Mouse (Mus musculus): Measurements from ENCODE around the gene Gm13276.

Gene Gm13276

DNA sequence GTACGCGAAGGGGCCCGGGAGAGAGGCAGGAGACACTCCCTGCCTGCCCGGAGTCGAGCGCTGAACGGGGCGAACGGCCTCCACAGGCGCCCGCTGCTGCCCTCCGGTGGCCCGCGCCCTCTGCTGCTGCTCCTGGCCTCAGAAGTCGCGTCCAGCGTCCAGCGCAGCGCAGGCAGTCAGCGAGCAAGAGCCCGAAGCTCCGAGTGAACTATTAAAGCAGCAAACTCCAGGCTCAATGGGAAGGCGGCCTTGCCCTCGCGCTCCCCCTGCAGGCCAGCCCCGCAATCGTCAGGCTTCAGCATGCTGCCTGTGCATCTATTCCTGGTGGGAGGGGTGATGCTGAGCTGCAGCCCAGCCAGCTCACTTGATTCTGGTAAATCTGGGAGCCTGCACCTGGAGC is at the start of gene Gm13276:
Gene Gm13276 (plus strand): TSS at position 301 of the 400 bp plus-strand sequence.
- WGBS: no CpG with 5 or more reads among the region's 27 CpGs

GRCm38 (mm10) chr4:88738480-88738879 is 47.0 kb upstream of the Gm13276 start:
- WGBS: 6% methylated on average over 2 of the region's 2 CpGs

DNA sequence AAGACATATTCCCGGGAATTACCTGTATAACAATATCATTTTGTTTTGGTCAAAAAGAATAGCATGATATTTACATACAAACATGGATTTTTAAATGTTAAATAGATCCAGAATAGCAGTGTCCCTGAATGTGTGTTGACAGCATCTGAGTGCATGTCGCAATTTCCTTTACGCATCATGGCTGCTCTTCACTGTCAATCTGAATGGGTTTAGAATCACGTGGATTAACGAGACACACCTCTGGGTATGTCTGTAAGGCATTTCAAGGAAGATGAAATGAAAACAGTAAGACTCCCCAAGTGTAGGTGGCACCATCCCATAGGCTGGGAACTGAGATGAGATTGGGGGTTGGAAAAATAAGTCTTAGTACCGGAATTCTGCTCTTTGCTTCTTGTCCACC is 46.5 kb upstream of the Gm13276 start:
- 87% methylated on average over 6 of the region's 6 CpGs for WGBS

GRCm38 (mm10) chr4:88741426-88741825 is 44.1 kb upstream of the Gm13276 start:
- 91% methylated on average over 4 of the region's 4 CpGs for WGBS

GRCm38 (mm10) chr4:88742771-88743371 is 42.6 kb upstream of the Gm13276 start:
- 70% methylated on average over 7 of the region's 7 CpGs for WGBS

- WGBS: 56% methylated on average over 3 of the region's 3 CpGs
Observed at GRCm38 (mm10) chr4:88744207-88744606, 41.3 kb upstream of the Gm13276 start.

GRCm38 (mm10) chr4:88749926-88750325 is 35.6 kb upstream of the Gm13276 start:
- 81% methylated on average over 6 of the region's 6 CpGs for WGBS

- 85% methylated on average over 15 of the region's 15 CpGs for WGBS
Observed at GRCm38 (mm10) chr4:88754818-88755340, 30.6 kb upstream of the Gm13276 start, which contains the start of gene Gm13271. Gene Gm13271 (plus strand): TSS chr4:88754868.

DNA sequence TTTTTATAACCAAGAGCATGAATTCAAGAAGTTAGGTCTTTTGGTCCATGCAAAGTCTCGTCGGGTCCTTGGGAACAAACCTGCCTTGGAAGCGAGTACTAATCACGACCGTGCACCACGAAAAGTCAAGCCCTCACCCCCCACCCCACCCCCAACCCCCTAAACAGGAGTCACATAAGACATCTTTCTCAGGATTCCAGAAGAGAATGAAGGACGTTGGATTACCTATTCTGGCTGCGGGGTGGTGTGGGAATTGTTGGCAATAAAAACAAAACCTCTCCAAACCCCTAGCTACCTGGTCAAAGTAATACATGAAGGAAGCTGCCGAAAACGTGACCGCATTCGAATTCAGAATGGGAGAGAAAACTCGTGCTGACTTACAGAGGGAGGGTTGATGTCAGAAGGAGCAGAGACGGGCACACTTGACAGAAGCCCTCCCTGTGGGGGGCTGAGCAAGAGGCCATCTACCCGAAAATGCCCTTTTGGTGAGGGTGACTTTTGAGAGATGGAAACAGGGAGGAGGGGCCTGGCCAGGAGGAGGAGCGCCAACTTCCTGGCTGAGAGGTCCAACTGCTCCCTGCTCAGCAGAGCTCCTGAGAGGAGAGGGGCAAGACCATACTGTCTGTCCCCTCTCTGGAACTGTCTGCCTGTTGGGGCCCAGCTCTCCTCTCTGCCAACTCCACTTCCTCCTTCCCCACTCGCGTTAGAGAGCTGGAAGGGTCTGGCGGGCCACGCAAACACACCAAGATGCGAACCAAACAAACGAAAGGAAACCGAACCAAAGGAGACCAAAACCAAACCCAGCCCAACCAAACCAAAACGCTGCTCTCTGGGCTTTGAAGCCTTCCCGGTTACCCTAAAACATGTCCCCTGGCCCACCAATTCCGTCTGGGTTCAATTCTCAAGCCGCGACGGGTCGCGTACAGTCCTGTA is 28.7 kb upstream of the Gm13276 start:
- WGBS: 12% methylated on average over 29 of the region's 31 CpGs

- WGBS: under 1% methylated on average over 21 of the region's 21 CpGs
Observed at GRCm38 (mm10) chr4:88757628-88758031, 27.9 kb upstream of the Gm13276 start.

DNA sequence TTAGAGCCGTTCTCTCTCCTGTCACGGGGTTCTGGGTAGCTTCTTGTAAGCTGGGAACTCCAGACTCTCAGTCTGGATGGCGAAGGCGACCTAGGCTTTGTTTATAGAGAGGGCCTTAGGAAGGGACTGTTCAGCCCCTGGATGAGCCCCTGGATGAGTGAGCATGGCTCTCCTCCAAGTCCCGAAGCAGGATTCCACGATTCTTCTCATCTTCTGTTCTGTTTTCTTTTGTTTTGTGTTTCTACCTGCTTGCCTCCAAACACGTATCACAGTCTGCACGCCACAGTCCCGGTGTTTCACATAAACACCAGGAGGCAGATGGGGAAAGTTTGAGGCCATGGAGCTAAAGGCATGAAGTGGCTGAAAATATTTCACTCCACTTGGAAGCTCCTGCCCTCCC is 26.8 kb upstream of the Gm13276 start:
- 90% methylated on average over 9 of the region's 9 CpGs for WGBS

GRCm38 (mm10) chr4:88759610-88760268 is 25.8 kb upstream of the Gm13276 start, which contains the start of gene Gm13283:
Gene Gm13283 (plus strand): TSS chr4:88760119.
- 41% methylated on average over 9 of the region's 14 CpGs for WGBS

GRCm38 (mm10) chr4:88760431-88760830 is 25.1 kb upstream of the Gm13276 start:
- 0% methylated on average over 27 of the region's 28 CpGs for WGBS

DNA sequence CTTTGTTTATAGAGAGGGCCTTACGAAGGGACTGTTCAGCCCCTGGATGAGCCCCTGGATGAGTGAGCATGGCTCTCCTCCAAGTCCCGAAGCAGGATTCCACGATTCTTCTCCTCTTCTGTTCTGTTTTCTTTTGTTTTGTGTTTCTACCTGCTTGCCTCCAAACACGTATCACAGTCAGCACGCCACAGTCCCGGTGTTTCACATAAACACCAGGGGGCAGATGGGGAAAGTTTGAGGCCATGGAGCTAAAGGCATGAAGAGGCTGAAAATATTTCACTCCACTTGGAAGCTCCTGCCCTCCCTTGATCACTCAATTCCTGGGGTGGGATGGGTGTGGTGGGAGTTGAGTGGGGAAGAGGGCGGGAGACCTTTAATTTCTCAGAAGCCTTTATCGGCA is 23.7 kb upstream of the Gm13276 start:
- WGBS: 78% methylated on average over 6 of the region's 8 CpGs

GRCm38 (mm10) chr4:88762341-88762740 is 23.2 kb upstream of the Gm13276 start:
- 73% methylated on average over 9 of the region's 9 CpGs for WGBS

DNA sequence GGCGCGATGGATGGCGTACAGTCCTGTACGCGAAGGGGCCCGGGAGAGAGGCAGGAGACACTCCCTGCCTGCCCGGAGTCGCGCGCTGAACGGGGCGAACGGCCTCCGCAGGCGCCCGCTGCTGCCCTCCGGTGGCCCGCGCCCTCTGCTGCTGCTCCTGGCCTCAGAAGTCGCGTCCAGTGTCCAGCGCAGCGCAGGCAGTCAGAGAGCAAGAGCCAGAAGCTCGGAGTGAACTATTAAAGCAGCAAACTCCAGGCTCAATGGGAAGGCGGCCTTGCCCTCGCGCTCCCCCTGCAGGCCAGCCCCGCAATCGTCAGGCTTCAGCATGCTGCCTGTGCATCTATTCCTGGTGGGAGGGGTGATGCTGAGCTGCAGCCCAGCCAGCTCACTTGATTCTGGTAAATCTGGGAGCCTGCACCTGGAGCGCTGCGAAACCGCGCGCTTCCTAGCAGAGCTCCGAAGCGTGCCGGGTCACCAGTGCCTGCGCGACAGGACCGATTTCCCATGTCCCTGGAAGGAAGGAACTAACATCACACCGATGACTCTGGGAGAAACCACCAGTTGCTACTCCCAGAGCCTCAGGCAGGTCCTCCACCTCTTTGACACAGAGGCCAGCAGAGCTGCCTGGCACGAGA is 22.0 kb upstream of the Gm13276 start:
- WGBS: 4% methylated on average over 32 of the region's 42 CpGs

DNA sequence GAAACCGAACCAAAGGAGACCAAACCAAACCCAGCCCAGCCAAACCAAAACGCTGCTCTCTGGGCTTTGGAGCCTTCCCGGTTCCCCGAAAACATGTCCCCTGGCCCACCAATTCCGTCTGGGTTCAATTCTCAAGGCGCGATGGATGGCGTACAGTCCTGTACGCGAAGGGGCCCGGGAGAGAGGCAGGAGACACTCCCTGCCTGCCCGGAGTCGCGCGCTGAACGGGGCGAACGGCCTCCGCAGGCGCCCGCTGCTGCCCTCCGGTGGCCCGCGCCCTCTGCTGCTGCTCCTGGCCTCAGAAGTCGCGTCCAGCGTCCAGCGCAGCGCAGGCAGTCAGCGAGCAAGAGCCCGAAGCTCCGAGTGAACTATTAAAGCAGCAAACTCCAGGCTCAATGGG is 12.0 kb upstream of the Gm13276 start, which contains the start of gene Gm13290:
Gene Gm13290 (plus strand): TSS at position 301 of the 400 bp plus-strand sequence.
- WGBS: no CpG with 5 or more reads among the region's 32 CpGs

DNA sequence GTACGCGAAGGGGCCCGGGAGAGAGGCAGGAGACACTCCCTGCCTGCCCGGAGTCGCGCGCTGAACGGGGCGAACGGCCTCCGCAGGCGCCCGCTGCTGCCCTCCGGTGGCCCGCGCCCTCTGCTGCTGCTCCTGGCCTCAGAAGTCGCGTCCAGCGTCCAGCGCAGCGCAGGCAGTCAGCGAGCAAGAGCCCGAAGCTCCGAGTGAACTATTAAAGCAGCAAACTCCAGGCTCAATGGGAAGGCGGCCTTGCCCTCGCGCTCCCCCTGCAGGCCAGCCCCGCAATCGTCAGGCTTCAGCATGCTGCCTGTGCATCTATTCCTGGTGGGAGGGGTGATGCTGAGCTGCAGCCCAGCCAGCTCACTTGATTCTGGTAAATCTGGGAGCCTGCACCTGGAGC is 8.9 kb upstream of the Gm13276 start, which contains the start of gene Gm13289:
Gene Gm13289 (plus strand): TSS at position 301 of the 400 bp plus-strand sequence.
- WGBS: no CpG with 5 or more reads among the region's 29 CpGs

DNA sequence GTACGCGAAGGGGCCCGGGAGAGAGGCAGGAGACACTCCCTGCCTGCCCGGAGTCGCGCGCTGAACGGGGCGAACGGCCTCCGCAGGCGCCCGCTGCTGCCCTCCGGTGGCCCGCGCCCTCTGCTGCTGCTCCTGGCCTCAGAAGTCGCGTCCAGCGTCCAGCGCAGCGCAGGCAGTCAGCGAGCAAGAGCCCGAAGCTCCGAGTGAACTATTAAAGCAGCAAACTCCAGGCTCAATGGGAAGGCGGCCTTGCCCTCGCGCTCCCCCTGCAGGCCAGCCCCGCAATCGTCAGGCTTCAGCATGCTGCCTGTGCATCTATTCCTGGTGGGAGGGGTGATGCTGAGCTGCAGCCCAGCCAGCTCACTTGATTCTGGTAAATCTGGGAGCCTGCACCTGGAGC is 6.0 kb upstream of the Gm13276 start, which contains the start of gene Gm13272:
Gene Gm13272 (plus strand): TSS at position 301 of the 400 bp plus-strand sequence.
- no CpG with 5 or more reads among the region's 29 CpGs for WGBS

DNA sequence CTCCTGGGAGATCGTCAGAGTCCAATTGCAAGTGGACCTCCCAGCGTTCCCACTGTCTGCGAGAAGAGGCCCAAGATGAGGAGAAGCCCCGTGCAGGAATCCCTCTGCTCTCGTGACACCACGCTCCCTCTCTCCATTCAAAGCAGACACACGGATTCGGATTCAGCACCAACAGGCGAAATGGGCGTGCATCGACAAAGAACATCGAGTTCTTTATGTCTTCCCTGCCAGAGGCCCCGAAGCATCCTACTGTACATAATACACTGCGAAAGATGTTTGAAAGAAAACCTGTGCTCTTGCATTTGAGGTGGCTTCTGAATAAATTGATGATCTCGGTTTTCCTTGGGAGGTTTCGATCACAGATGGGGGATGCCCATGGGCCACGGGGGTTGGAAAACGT is 5.2 kb upstream of the Gm13276 start:
- 70% methylated on average over 16 of the region's 18 CpGs for whole genome bisulfite sequencing

GRCm38 (mm10) chr4:88781831-88782230 is 3.7 kb upstream of the Gm13276 start, which contains the start of gene Ifnz:
Gene Ifnz (plus strand): TSS chr4:88782131.
- WGBS: 18% methylated on average over 4 of the region's 7 CpGs
